Mouse (Mus musculus) brain, adult 2 months (tissue): ENCODE results near the gene Lst1.

Experiments
- DNase-seq: peaks from one replicate; pipeline ENCODE4 v3.0.0; 2011; ENCODE audit warnings: low read depth, low spot score

Lst1 gene

DNA sequence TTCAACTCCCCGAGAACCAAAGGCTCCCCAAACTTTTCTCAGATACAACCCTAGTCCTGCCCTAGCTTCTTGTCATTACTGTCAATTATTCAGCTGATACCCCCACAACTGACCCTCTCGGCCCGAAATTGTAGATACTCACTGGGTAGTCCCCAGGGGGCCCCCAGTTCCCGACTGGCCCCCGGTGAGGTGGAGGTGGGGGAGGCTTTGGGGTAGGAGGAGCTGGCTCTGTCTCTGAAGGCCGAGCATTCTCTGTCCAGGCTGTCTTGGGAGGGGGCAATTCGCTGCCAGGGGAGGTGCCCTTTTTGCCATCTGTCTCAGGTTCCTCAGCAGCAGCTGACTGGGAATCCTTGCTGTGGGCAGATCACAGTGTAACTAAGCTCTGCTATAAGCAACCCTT lies 28.6 kb downstream of the Lst1 start:
- no peak for DNase-seq

DNA sequence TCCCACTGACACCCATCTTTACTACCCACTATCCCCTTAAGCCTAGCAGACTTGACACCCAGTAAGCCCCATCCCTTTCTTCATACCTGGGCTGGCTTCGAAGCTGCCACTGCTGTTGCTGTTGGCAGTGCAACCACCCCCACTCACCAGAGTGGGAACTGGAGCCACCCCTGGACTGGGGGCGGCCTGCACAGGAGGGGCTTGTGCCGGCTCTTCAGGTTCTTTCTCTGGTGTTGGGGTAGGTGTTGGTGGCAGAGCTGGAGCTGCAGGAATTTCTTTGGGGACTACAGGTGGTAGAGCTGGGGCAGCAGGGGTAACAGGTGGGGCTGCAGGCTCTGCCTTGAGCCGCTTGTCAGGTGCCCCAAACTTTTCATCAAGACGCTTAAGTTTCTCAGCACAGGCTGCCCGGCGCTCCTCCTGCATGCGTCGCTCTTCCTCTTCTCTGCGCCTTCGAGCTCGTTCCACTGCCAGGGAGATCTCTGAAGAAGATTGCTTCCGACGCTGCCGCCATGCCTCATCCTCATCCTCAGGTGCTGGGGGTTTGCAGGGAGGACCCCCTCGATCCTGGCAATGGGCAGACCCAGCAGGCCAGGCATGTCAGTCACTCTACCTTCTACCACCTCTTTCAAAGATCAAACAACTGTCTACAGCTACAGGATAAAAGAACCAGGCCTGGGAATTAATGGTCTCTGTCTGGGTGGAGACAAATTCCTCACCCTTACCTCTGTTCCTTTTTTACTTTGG lies 29.2 kb downstream of the Lst1 start:
- no peak for DNase-seq

DNA sequence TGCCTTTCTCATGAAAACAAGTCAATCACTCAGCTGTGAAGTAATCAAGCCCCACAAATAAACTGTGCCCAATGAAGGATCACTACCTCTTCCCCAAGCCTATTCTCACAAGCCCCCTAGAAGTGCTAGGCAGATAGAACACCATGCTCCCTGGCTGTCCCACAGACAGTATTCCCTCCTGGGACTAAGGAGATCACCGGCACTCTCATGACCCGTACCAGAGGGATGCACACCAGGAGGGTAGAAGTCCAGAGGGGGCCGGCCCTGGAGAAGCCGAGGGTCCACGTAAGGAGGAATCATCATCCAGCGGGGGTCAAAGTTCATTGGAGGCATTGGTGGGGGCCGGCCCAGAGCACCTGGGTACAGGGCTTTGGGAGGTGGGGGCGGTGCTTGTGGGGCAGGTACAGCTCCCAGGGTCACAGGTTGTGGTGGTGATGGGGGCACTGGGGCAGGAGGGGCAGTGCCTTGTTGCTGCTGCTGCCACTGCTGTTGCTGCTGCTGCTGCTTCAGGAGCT lies 30.5 kb downstream of the Lst1 start:
- DNase-seq: no peak

DNA sequence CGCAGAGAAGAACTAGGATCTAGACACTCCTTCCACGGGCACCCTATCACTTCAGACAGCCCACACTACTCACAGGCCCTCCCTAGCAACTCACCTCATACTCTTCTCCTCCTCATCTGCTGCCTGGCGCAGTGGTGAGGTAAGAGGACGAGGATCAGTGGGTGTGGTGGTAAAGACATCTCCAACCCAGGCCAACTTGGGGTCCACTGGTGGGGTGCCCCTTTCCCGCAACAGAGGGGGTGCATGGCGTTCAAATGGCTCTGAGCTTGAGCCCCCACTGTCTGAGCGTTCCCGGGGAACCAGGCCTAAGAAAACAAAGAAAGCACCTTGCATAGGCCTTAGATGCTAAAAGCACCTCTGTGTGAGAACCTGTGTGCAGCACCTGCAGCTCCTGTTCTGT lies 31.0 kb downstream of the Lst1 start:
- no peak for DNase-seq

DNA sequence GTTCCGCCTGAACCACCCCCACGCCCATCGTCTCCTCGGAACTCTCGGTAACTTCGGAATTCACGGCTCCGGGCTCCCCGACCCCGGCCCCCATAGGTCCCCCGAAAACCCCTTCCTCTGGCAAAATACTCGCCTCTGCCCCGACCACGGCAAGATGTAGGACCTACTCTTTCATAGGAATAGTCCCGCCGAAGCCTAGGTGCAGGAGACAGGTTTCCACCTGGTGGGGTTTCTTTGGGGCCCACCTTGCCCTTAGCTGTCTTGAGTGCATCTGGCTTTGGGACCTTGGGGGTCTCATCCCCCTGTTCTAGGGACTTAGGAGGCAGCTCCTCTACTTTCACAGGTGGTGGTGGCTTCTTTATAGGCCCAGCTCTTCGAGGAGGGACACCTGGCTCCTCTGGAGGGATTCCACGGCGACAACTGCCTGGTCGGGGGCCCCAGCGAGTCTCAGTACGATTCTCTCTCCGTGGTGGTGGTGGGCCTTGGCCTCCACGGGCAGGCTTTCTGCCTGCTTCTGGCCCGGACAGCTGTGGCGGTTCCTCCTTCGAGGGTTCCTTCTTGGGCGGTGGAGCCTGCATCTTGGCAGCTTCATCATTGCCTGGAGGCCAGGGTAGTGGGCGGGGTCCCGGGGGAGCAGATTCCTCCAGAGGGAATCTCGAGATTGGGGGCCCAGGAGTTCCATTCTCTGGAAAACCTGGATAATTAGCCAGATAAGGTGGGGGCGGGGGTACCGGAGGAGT lies 31.6 kb downstream of the Lst1 start:
- DNase-seq: no peak

DNA sequence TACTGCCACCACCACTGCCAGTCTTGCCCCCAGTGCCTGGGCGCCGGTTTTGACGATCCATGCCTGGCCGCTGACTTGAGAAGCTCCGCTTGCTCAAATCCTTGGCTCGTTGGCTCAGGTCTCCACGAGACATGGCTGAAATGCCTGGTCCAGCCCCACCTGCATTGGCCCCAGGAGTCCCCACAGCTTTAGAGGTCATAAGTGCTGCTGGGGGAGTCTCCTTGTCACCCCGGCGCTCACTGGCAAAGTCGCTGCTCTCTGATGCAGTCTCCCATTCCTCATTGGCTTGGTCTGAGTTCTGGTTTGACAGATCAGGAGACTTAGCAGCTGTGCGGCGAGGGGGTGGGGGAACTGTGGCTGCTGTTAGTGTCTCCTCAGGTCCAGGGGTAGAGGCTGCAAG lies 32.8 kb downstream of the Lst1 start:
- no peak for DNase-seq

DNA sequence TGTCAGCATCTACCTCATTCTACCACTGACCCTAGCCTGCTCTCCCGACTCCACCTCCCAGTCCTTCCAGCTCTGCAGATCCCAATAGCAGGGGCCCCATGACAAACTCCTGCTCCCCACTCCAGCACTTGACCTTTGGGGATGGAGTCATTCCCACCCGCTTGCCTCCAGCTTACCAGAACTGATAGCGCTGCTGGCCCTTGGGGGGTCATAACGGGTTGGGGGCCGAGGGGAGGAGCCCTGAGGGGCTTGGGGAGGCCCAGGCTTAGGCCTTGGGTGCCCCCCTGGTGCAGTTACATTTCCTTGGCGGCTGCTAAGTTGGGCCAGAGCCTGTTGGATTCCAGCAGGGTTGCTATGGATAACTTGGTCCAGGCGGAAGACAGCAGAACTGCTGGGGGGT lies 33.6 kb downstream of the Lst1 start:
- no peak for DNase-seq

DNA sequence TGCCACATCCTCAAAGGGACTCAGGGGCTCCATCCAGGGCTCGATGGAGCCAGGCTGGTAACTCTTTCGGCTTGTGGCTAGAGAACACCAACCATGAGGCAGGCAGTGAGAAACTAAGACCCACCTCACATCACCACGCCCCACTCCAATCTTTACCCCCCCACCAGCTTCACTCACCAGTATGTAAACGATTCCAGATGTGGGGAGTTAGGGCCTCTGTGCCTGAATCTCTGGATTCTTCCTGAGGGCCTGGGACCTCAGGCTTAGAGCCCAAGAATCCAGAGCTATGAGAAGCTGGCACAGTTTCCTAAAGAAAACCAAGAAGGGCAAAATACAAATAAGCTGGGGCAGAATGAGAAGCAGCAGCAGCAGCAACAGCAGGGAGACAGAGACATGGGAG lies 34.3 kb downstream of the Lst1 start:
- DNase-seq: no peak

DNA sequence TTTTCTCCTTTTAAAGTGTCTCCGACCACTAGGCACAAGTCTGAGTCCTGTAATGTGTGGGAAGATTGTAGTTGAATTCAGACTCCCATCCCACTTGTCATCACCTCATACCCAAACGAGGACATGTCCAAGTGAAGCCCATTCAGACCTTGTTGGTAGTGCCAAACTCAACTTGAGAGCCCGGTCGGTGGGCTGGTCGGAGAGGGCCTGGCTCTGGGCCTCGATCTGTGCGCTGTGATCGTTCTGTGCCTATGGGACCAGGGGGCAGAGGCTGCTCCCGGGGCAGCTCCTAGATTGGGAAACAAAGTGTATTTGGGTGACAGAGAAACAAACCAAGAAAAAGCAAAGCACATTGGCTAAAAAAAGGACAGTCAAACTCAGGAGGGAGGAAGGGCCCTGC lies 35.2 kb downstream of the Lst1 start:
- DNase-seq: no peak

DNA sequence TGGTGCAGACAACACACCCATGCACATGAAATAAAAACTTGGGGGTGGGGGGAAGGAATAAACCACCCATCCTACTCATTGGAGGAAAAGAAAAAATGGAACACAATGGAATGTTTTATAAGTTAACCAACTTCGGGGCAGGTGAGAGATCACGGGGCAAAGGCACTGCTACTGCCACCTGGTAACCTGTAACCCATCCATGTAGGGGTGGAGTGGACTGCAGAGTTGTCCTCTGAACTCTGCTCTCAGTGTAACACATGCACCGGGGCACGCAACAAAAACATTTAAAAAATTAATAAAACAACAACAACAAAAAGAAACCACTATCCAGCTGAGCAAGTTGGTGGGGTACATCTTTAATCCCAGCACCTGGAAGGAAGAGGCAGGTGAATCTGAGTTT lies 36.1 kb downstream of the Lst1 start:
- DNase-seq: no peak

DNA sequence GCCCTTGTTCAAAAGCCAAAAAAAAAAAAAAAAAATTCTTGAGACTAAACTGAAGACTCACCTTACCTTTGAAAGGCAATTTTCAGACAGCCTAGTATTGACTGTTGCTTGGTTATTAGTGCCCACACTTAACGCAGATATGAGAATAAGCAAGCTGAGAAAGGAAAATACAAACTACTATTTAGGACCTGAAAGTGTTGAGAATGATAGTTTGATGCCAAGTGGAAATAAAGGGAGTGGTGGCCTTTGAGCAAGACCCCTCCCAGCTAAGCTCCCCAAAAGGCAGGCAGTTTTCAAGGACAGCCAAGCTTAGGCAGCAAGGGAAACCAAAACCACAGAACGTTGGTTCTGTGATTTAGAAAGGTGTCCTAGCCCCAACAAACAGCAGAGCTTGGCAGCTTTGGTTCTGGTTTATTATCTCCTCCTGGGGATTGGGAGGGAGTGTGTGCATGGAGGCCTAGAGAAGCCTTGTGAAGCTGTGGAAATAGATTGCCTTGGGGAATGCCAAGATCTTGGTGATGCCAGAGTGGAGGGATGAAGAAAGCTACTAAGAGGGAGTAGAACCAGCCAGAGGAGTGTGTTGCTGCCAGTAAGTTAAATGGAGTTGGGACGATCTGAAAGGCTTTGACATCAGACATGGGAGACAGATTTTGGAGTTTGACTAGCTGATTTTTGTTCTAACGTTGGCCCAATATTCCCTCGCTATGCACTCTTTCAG lies 40.2 kb downstream of the Lst1 start:
- DNase-seq: no peak

DNA sequence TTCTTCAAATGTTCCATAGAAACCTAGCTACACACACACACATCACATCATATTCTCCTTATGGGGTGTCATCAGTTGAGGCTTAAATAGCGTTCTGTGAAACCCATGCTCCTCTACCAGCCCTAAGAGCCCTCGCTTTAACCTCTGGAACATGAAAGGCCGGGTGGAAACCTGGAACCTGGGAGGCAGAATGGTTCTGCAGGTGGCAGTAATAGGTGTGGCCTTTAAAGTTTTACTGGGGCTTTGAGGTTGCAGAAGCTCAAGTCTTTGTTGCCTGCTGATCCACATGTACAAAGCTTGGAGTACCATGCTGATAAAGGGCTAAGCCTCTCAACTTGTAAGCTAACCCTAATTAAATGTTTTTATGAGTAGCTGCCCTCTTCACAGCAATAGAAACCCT lies 40.9 kb downstream of the Lst1 start:
- no peak for DNase-seq

DNA sequence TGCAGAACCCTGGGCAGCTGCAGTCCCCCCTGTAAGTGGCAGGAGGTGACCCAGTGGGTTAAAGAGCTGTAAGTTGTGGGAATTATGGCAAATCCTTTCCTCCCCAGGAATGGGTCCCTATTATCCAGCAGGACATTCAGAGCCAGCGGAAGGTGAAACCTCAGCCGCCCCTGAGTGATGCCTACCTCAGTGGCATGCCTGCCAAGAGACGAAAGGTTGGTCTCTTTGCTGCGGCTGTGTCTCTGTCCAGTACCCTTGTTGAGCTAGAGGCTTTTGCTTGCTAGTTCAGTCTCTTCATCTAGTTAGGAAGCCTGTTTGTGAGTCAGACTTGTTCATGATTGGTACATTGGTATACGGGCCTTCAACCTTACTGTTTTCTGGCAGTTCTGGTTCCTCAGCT lies 42.1 kb downstream of the Lst1 start:
- no peak for DNase-seq

DNA sequence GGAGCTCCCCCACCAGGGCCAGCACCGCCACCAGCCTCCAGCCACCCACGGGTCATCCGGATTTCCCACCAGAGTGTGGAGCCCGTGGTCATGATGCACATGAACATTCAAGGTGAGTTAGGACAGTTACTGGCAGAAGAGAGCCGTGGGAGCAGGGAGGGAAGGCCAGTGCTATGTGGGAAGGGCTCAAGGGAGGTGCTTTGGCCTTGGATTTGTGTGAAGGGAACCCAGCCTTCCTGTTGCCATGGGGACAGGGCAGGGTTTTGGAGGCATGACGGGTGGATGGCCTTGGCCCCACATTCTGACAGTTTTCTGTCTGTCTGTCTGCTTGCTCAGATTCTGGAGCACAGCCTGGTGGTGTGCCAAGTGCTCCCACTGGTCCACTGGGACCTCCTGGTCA lies 46.3 kb downstream of the Lst1 start:
- no peak for DNase-seq

DNA sequence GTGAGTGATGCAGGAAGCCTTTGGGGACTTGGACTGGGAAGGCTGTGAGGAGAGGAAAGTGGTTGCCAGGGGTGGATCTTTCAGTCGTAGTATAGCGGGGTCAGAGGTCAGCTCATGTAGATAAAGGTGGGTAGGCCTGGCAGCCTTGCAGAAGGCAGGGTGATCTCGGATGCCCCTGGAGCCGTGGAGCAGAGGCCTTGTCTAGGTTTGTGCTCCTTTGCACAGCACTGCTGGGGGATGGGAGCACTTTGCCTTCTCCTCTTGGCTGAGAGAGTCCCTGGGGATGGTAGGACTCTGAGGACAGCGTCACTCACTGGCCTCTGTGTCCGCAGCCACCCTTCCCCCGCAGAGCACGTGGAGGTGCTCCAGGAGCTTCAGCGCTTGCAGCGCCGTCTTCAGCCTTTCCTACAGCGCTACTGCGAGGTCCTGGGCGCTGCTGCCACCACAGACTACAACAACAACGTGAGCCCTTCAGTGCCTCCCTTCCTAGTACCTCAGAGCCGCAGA lies 47.7 kb downstream of the Lst1 start:
- no peak for DNase-seq

DNA sequence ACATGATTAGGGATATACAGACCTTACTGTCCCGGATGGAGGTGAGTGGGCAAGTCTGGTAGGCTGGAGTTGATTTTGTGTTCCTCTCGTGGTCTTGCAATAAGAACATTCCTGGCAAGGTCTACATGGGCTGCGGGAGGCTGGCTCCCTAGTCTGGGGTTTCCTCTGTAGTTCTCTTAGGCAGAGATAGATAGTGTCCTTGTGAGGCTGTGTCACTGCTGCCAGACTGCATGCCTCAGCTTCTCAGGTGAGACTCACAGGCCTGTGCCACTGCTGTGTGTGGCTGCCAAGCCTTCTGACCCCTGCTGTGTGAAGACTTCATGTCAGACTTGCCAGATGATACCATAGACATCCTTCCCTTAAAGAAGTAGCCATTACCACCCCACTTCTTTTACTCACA lies 49.0 kb downstream of the Lst1 start:
- DNase-seq: no peak

DNA sequence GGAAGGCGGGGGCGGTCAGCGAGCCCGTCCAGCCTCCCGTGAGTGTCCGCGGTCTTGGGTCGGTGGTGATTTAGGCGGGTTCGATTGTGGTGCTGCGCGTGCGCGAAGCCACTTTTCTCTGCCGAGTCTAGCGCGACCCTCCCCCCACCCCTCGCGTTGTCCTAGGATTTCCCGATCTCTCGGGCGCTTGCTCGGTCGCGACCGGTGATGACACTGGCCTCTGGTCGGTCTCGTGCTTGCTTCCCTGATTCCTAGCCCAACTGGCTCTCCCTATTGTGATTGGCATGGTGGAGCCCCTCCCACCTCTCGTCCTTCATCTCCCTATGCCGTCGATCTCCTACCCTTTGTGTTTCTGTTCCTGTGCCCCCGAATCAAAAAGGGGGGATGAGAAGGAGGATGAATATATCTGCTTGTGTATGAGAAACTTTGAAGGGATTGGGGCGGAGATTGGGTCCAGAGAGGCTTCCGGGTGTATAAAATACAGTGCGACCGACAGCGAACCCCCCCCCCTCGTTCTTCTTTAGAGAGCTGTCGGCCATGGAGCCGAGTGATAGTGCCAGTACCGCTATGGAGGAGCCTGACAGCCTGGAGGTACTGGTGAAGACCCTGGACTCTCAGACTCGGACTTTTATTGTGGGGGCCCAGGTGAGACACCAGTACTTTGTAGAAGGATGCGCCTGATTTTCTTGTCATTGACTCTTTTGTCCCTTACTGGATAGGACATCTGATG lies 52.5 kb downstream of the Lst1 start:
- DNase-seq: no peak
